Mouse (Mus musculus) liver, adult 2 months (tissue): ENCODE measurements at regions not wholly inside any gene's neighbourhood (a gene's known extent, or its start where the extent isn't known, plus 50 kb on each side); places are given as distances from the start of the nearest gene placed in this dataset.

Experiments used
- CTCF ChIP-seq: fragments of 200-500 bp; IDR thresholded peaks from 2 replicates; pipeline ENCODE4 v1.5.1; 2011; ENCODE audit warnings: low read depth, low read length, control low read depth
- POLR2A ChIP-seq: fragments of 200-500 bp; IDR thresholded peaks from 2 replicates; pipeline ENCODE4 v1.6.1; 2011; ENCODE audit warnings: low read length, control low read depth; ENCODE audit not compliant: insufficient read depth; ENCODE audit errors: extremely low read depth

DNA sequence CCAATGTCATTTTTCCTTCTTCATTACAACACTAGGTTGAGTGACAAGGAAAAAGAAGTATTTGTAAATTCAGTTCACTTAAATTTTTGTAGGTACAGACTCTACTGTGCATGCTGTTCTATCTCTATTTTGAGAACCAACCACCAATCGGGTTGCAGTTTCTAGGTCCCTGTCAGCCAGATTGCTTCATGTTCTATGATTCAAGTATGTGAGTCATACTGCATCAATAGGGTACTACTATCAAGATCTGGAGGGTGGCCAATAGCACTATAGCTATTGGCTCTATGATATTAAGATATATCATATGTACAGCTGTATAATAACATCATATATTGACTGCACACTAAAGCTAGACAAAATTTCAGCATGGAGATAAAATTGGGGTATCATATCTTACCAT lies 521.8 kb upstream of the C030005K15Rik start:
- TF ChIP-seq CTCF (no peak), POLR2A (no peak)
